Mouse (Mus musculus): ENCODE measurements at regions not wholly inside any gene's neighbourhood (a gene's known extent, or its start where the extent isn't known, plus 50 kb on each side); places are given as distances from the start of the nearest gene placed in this dataset.

DNA sequence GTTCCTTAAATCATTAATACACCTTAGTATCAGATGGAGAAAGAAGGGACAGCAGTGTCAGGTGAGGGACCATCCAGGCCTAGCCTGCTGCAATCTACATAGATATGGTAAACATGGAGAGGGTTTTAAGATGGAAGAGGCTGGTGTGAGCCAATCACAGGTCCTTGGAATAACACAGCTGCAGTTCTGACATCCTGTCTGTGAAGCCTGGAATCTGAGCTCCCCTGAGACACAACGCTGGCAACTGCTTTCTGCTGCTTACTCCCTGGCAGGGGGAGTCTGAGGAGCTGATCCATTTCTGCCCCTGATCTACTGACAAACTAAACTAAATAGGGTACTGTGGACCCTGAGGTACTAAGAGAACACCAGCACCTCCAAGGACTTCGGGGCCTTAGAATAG lies 100.1 kb upstream of the Gm12830 start:
- WGBS: 51% methylated on average over 2 of the region's 2 CpGs
- peak; percentile 22; the same call in 1 of the 2 replicates for ATAC-seq (ENCODE audit: insufficient number of reproducible peaks, insufficient read depth, low FRiP score, low TSS enrichment, low read depth)
- no peak overlapping the region for H3K9ac ChIP-seq (replicated peaks)
- peaks cover 29% of the 10 kb centered on the region for H3K4me1 ChIP-seq (replicated peaks)
- peaks cover 69% of the 10 kb centered on the region for H3K27me3 ChIP-seq
- H3K9me3 ChIP-seq: peaks cover 13% of the 10 kb centered on the region; the same call in 1 of the 2 replicates
- H3K36me3 ChIP-seq: no peaks in the 10 kb centered on the region
- H3K27ac ChIP-seq: no peak overlapping the region
- no peak overlapping the region for H3K4me2 ChIP-seq
- H3K4me3 ChIP-seq (replicated peaks): no peak overlapping the region

- Histone ChIP-seq H3K27ac (no peak overlapping the region), H3K36me3 (no peaks in the 10 kb centered on the region), H3K4me3 (replicated peaks) (no peak overlapping the region), H3K9ac (replicated peaks) (no peak overlapping the region), H3K9me3 (no peaks in the 10 kb centered on the region), H3K4me2 (no peak overlapping the region), H3K27me3 (peaks cover 55% of the 10 kb centered on the region), H3K4me1 (replicated peaks) (no peaks in the 10 kb centered on the region)
- no peak for ATAC-seq (ENCODE audit: insufficient number of reproducible peaks, insufficient read depth, low FRiP score, low TSS enrichment, low read depth)
- 92% methylated on average over 11 of the region's 11 CpGs for WGBS
Observed at GRCm38 (mm10) chr4:114728235-114729000, 93.1 kb upstream of the Gm12830 start.

- Histone ChIP-seq H3K27me3 (peaks cover 63% of the 10 kb centered on the region), H3K27ac (no peak overlapping the region), H3K4me1 (replicated peaks) (peaks cover 3% of the 10 kb centered on the region; the same call in 1 of the 2 replicates), H3K9me3 (no peaks in the 10 kb centered on the region), H3K4me3 (replicated peaks) (no peak overlapping the region), H3K36me3 (no peaks in the 10 kb centered on the region), H3K4me2 (no peak overlapping the region), H3K9ac (replicated peaks) (no peak overlapping the region)
- peak; percentile 54; the same call in 1 of the 2 replicates for ATAC-seq (ENCODE audit: insufficient number of reproducible peaks, insufficient read depth, low FRiP score, low TSS enrichment, low read depth)
- 84% methylated on average over 10 of the region's 10 CpGs for WGBS
Observed at GRCm38 (mm10) chr4:114733256-114734004, 88.1 kb upstream of the Gm12830 start.

- Histone ChIP-seq H3K4me2 (no peak overlapping the region), H3K27ac (peak overlapping the region; percentile 60), H3K9ac (replicated peaks) (no peak overlapping the region), H3K4me1 (replicated peaks) (peaks cover 24% of the 10 kb centered on the region), H3K9me3 (no peaks in the 10 kb centered on the region), H3K4me3 (replicated peaks) (no peak overlapping the region), H3K27me3 (peaks cover 27% of the 10 kb centered on the region), H3K36me3 (no peaks in the 10 kb centered on the region)
- no peak; the same call in 1 of the 2 replicates for ATAC-seq (ENCODE audit: insufficient number of reproducible peaks, insufficient read depth, low FRiP score, low TSS enrichment, low read depth)
- WGBS: 15% methylated on average over 16 of the region's 16 CpGs
Observed at GRCm38 (mm10) chr4:114738903-114739667, 82.4 kb upstream of the Gm12830 start.

DNA sequence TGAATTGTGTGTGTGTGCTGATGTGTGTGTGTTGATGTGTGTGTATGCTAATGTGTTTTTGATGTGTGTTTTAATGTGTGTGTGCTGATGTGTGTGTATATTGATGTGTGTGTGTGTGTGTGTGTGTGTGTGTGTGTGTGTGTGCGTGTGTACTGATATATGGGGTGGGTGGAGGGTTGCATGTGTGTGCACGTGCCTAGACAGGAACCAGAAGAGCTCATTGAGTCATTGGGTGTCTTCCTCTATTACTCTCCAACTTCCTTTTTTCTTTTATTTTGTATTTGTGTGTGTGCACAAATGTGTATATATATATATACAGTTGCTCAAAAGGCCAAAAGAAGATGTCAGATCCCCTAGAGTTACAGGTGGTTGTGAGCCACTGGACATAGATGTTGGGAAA lies 73.4 kb upstream of the Gm12830 start:
- H3K4me3 ChIP-seq (replicated peaks): no peak overlapping the region
- no peak overlapping the region for H3K9ac ChIP-seq (replicated peaks)
- H3K4me1 ChIP-seq (replicated peaks): 0 out of 2 replicates have a peak, but pooled peaks cover 6% of the 10 kb centered on the region
- 81% methylated on average over 2 of the region's 2 CpGs for WGBS
- H3K9me3 ChIP-seq: 0 out of 2 replicates have a peak, but pooled peaks cover 14% of the 10 kb centered on the region
- H3K36me3 ChIP-seq: no peaks in the 10 kb centered on the region
- H3K27ac ChIP-seq: no peak overlapping the region
- H3K27me3 ChIP-seq: 0 out of 2 replicates have a peak, but pooled peaks cover 6% of the 10 kb centered on the region
- H3K4me2 ChIP-seq: no peak overlapping the region
- no peak for ATAC-seq (ENCODE audit: insufficient number of reproducible peaks, insufficient read depth, low FRiP score, low TSS enrichment, low read depth)

GRCm38 (mm10) chr4:114759837-114760236 lies 61.7 kb upstream of the Gm12830 start:
- Histone ChIP-seq H3K4me1 (replicated peaks) (no peaks in the 10 kb centered on the region), H3K27me3 (peaks cover 3% of the 10 kb centered on the region; the same call in 1 of the 2 replicates), H3K4me2 (no peak overlapping the region), H3K4me3 (replicated peaks) (no peak overlapping the region), H3K27ac (no peak overlapping the region), H3K9ac (replicated peaks) (no peak overlapping the region), H3K9me3 (no peaks in the 10 kb centered on the region), H3K36me3 (no peaks in the 10 kb centered on the region)
- ATAC-seq (ENCODE audit: insufficient number of reproducible peaks, insufficient read depth, low FRiP score, low TSS enrichment, low read depth): no peak

GRCm38 (mm10) chr4:114766643-114767393 lies 54.7 kb upstream of the Gm12830 start:
- Histone ChIP-seq H3K27ac (0 out of 2 replicates have a peak overlapping the region, but pooled peaks have one; percentile 4), H3K27me3 (peaks cover 35% of the 10 kb centered on the region), H3K4me1 (replicated peaks) (peaks cover 29% of the 10 kb centered on the region), H3K4me2 (peak overlapping the region; percentile 36), H3K9me3 (no peaks in the 10 kb centered on the region), H3K36me3 (no peaks in the 10 kb centered on the region), H3K4me3 (replicated peaks) (no peak overlapping the region), H3K9ac (replicated peaks) (0 out of 2 replicates have a peak overlapping the region, but pooled peaks have one; percentile 2)
- WGBS: 28% methylated on average over 22 of the region's 22 CpGs
- peak; percentile 82; the same call in 1 of the 2 replicates for ATAC-seq (ENCODE audit: insufficient number of reproducible peaks, insufficient read depth, low FRiP score, low TSS enrichment, low read depth)
